Mouse (Mus musculus) heart, embryonic 14.5 days (tissue): Measurements from ENCODE around the gene Tspan3. TPM values are rescaled to one million over a fixed set of nuclear protein-coding genes. Genes with fewer than 3 reads are reported as not detected.
A peak's percentile ranks its signal among the peaks of the same experiment; 100 is the strongest.

Experiments
- ATAC-seq: fragments of 200-750 bp; cut with Nextera tagmentation; 2 replicates; pipeline ENCODE4 v1.8.0; 2017; ENCODE audit warnings: low read depth, moderate TSS enrichment; ENCODE audit not compliant: insufficient number of reproducible peaks, insufficient read depth, low FRiP score
- H3K27ac ChIP-seq, 2 experiments: fragments of 200-500 bp in 1 of 2; fragments of 300-500 bp in 1 of 2; sonication (generic) in 1 of 2; replicated peaks in 1 of 2; 2 replicates each; pipeline ENCODE4 v1.5.1; 2012 to 2014; ENCODE audit warnings: low read depth in 2 of 2, low read length in 2 of 2, control low read depth in 1 of 2, mild to moderate bottlenecking in 1 of 2, mixed read lengths in 1 of 2; ENCODE audit not compliant: control insufficient read depth in 1 of 2, insufficient read depth in 1 of 2
- H3K27me3 ChIP-seq: fragments of 300-500 bp; sonication (generic); 2 replicates; pipeline ENCODE4 v1.6.1; 2014; ENCODE audit warnings: mild to moderate bottlenecking, low read length, control low read depth; ENCODE audit not compliant: control insufficient read depth, insufficient read depth
- H3K36me3 ChIP-seq: fragments of 300-500 bp; sonication (generic); 2 replicates; pipeline ENCODE4 v1.6.1; 2014; ENCODE audit warnings: mild to moderate bottlenecking, control low read depth, low read length, mixed read lengths; ENCODE audit not compliant: control insufficient read depth, insufficient read depth
- H3K4me1 ChIP-seq, 2 experiments: fragments of 200-500 bp in 1 of 2; fragments of 300-500 bp in 1 of 2; sonication (generic) in 1 of 2; 2 replicates each; pipeline ENCODE4 v1.6.1; 2012 to 2014; ENCODE audit warnings: low read length in 2 of 2, control low read depth in 1 of 2, mixed read lengths in 1 of 2; ENCODE audit not compliant: control insufficient read depth in 2 of 2, insufficient read depth in 2 of 2
- H3K4me2 ChIP-seq: fragments of 300-500 bp; sonication (generic); 2 replicates; pipeline ENCODE4 v1.6.1; 2014; ENCODE audit warnings: mild to moderate bottlenecking, low read length
- H3K4me3 ChIP-seq, 2 experiments: fragments of 200-500 bp in 1 of 2; fragments of 300-500 bp in 1 of 2; sonication (generic) in 1 of 2; 2 replicates each; pipeline ENCODE4 v1.5.1; 2012 to 2014; ENCODE audit warnings: low read length in 2 of 2, mild to moderate bottlenecking in 2 of 2, control low read depth in 1 of 2, low read depth in 1 of 2, moderate library complexity in 1 of 2; ENCODE audit not compliant: control insufficient read depth in 1 of 2, insufficient read depth in 1 of 2
- H3K9ac ChIP-seq: fragments of 300-500 bp; sonication (generic); 2 replicates; pipeline ENCODE4 v1.6.1; 2014; ENCODE audit warnings: mild to moderate bottlenecking, low read length
- H3K9me3 ChIP-seq: fragments of 300-500 bp; sonication (generic); 2 replicates; pipeline ENCODE4 v1.6.1; 2016; ENCODE audit warnings: low read length, control low read depth; ENCODE audit not compliant: control insufficient read depth
- WGBS: fragments of 180-500 bp; shearing (Covaris S2); extraction: QIAGEN DNeasy Blood & Tissue Kit; methylation state at CpG from one replicate; pipeline ENCODE4 v1.1.7; 2014; 5-methylcytosine and 5-hydroxymethylcytosine counted together
- polyA plus RNA-seq: library from polyadenylated mRNA; unstranded; fragments of >200 nt; fragmentation: Nextera tagmentation; extraction: Ambion mirVana; gene quantifications from 2 replicates; pipeline ENCODE4 v1.2.1, GENCODE M21; 2014

Tspan3 gene
- 469 and 487 TPM in 2 replicates for polyA plus RNA-seq

GRCm38 (mm10) chr9:56165377-56165776 is at the start of gene Tspan3:
Gene Tspan3, minus strand, starts transcription at chr9:56165477.
- Histone ChIP-seq H3K9ac (no peak within 1 kb of the TSS), H3K27ac (no peak within 1 kb of the TSS), H3K27me3 (no peaks in the 10 kb centered on the region), H3K4me2 (no peak within 1 kb of the TSS), H3K4me1 (peaks cover 3 to 13% of the 10 kb centered on the region in 2 experiments), H3K9me3 (no peaks in the 10 kb centered on the region), H3K36me3 (no peaks in the 10 kb centered on the region), H3K4me3 (no peak within 1 kb of the TSS)
- no peak for ATAC-seq
- WGBS, result 87% methylated on average over 6 of the region's 6 CpGs

- no peak for ATAC-seq
- peak overlapping the region; percentile 32; the same call in 1 of the 2 replicates for H3K9ac ChIP-seq
- H3K27ac ChIP-seq, result peak overlapping the region in 1 of 2 experiments; percentile 15; a peak in 1 of 4 replicates
- H3K36me3 ChIP-seq, result no peaks in the 10 kb centered on the region
- H3K4me1 ChIP-seq, result peaks cover 2 to 27% of the 10 kb centered on the region in 2 experiments
- H3K4me2 ChIP-seq, result peak overlapping the region; percentile 41; the same call in 1 of the 2 replicates
- 34% methylated on average over 11 of the region's 11 CpGs for WGBS
- H3K4me3 ChIP-seq, result no peak overlapping the region
- H3K9me3 ChIP-seq, result no peaks in the 10 kb centered on the region
- H3K27me3 ChIP-seq, result no peaks in the 10 kb centered on the region
Measured at GRCm38 (mm10) chr9:56213451-56214291, 48.4 kb upstream of the Tspan3 start.

- no peak for ATAC-seq
- Histone ChIP-seq H3K4me1 (peaks cover 2 to 3% of the 10 kb centered on the region in 2 experiments; a peak in 3 of 4 replicates), H3K4me2 (no peak overlapping the region)
Measured at GRCm38 (mm10) chr9:56208817-56209216, 43.5 kb upstream of the Tspan3 start.

GRCm38 (mm10) chr9:56207516-56207915 is 42.2 kb upstream of the Tspan3 start:
- Histone ChIP-seq H3K27ac (no peak overlapping the region), H3K27me3 (no peaks in the 10 kb centered on the region), H3K36me3 (peaks cover 37% of the 10 kb centered on the region), H3K4me2 (no peak overlapping the region), H3K4me1 (no peaks in the 10 kb centered on the region), H3K4me3 (no peak overlapping the region), H3K9me3 (no peaks in the 10 kb centered on the region), H3K9ac (no peak overlapping the region)
- 83% methylated on average over 5 of the region's 5 CpGs for WGBS
- ATAC-seq, result no peak

More at GRCm38 (mm10) chr9:56208817-56209216, 43.5 kb upstream of the Tspan3 start:
- Histone ChIP-seq H3K4me3 (no peak overlapping the region), H3K36me3 (peaks cover 34% of the 10 kb centered on the region), H3K27me3 (no peaks in the 10 kb centered on the region), H3K9me3 (no peaks in the 10 kb centered on the region), H3K27ac (no peak overlapping the region), H3K9ac (no peak overlapping the region)
- 84% methylated on average over 8 of the region's 8 CpGs for WGBS

GRCm38 (mm10) chr9:56207083-56207482 is 41.8 kb upstream of the Tspan3 start:
- no peaks in the 10 kb centered on the region for H3K9me3 ChIP-seq
- no peak overlapping the region for H3K27ac ChIP-seq
- H3K27me3 ChIP-seq, result no peaks in the 10 kb centered on the region
- peaks cover 37% of the 10 kb centered on the region for H3K36me3 ChIP-seq
- H3K4me3 ChIP-seq, result no peak overlapping the region
- WGBS, result 90% methylated on average over 10 of the region's 10 CpGs
- no peak overlapping the region for H3K9ac ChIP-seq
- no peaks in the 10 kb centered on the region for H3K4me1 ChIP-seq
- ATAC-seq, result no peak
- H3K4me2 ChIP-seq, result no peak overlapping the region

- no peak for ATAC-seq
- no peak overlapping the region for H3K27ac ChIP-seq
- 76% methylated on average over 11 of the region's 11 CpGs for WGBS
- H3K27me3 ChIP-seq, result no peaks in the 10 kb centered on the region
- peaks cover 37% of the 10 kb centered on the region for H3K36me3 ChIP-seq
- no peaks in the 10 kb centered on the region; a peak in 1 of 4 replicates for H3K4me1 ChIP-seq
- no peak overlapping the region for H3K4me2 ChIP-seq
- no peak overlapping the region for H3K9ac ChIP-seq
- H3K4me3 ChIP-seq, result no peak overlapping the region
- H3K9me3 ChIP-seq, result no peaks in the 10 kb centered on the region
Measured at GRCm38 (mm10) chr9:56205336-56205735, 40.1 kb upstream of the Tspan3 start.

- peaks cover 37% of the 10 kb centered on the region for H3K36me3 ChIP-seq
- H3K4me1 ChIP-seq, result no peaks in the 10 kb centered on the region; a peak in 1 of 4 replicates
- no peak overlapping the region for H3K4me2 ChIP-seq
- H3K27me3 ChIP-seq, result no peaks in the 10 kb centered on the region
- H3K4me3 ChIP-seq, result no peak overlapping the region
- H3K9ac ChIP-seq, result no peak overlapping the region
- H3K27ac ChIP-seq, result no peak overlapping the region
- H3K9me3 ChIP-seq, result no peaks in the 10 kb centered on the region
- ATAC-seq, result no peak
- 94% methylated on average over 4 of the region's 4 CpGs for WGBS
Measured at GRCm38 (mm10) chr9:56204316-56204715, 39.0 kb upstream of the Tspan3 start.
